Mouse (Mus musculus) MEL (cell line): Measurements from ENCODE around the gene Fam20b.

ENCODE experiments used
- BHLHE40 ChIP-seq: IDR thresholded peaks from 2 replicates; pipeline ENCODE4 v1.6.1; 2012; ENCODE audit warnings: low read depth, mild to moderate bottlenecking, inconsistent platforms, low read length, improper control_type of control experiment, borderline replicate concordance
- CTCF ChIP-seq, 3 experiments: IDR thresholded peaks in 2 of 3; conservative IDR thresholded peaks in 1 of 3; 2 replicates each; pipeline ENCODE4 v1.5.1; 2011 to 2012; ENCODE audit warnings: low read length in 3 of 3, low read depth in 2 of 3, mild to moderate bottlenecking in 2 of 3, improper control_type of control experiment in 1 of 3, inconsistent platforms in 1 of 3, mixed read lengths in 1 of 3, moderate library complexity in 1 of 3; ENCODE audit not compliant: control insufficient read depth in 1 of 3, insufficient read depth in 1 of 3, poor library complexity in 1 of 3, severe bottlenecking in 1 of 3
- EP300 ChIP-seq, 2 experiments: IDR thresholded peaks; 2 replicates each; pipeline ENCODE4 v1.6.1; 2011; ENCODE audit warnings: improper control_type of control experiment in 2 of 2, low read length in 2 of 2, low read depth in 1 of 2, mild to moderate bottlenecking in 1 of 2
- ETS1 ChIP-seq: IDR thresholded peaks from 2 replicates; pipeline ENCODE4 v1.6.1; 2012; ENCODE audit warnings: low read depth, mild to moderate bottlenecking, inconsistent platforms, low read length, improper control_type of control experiment, moderate library complexity
- GATA1 ChIP-seq: IDR thresholded peaks from 2 replicates; pipeline ENCODE4 v1.6.1; 2011; ENCODE audit warnings: low read depth, low read length, improper control_type of control experiment
- JUND ChIP-seq: IDR thresholded peaks from 2 replicates; pipeline ENCODE4 v1.6.1; 2011; ENCODE audit warnings: low read depth, mild to moderate bottlenecking, improper control_type of control experiment, low read length
- MAFK ChIP-seq: IDR thresholded peaks from 2 replicates; pipeline ENCODE4 v1.6.1; 2011; ENCODE audit warnings: low read depth, mild to moderate bottlenecking, low read length, improper control_type of control experiment, borderline replicate concordance
- MAX ChIP-seq: IDR thresholded peaks from 2 replicates; pipeline ENCODE4 v1.6.1; 2011; ENCODE audit warnings: low read length, improper control_type of control experiment
- MEF2A ChIP-seq: IDR thresholded peaks from 2 replicates; pipeline ENCODE4 v1.6.1; 2014; ENCODE audit warnings: low read depth, mild to moderate bottlenecking, inconsistent platforms, low read length, improper control_type of control experiment; ENCODE audit not compliant: poor library complexity, insufficient replicate concordance, severe bottlenecking; ENCODE audit errors: extremely low read depth
- MYB ChIP-seq: IDR thresholded peaks from 2 replicates; pipeline ENCODE4 v1.6.1; 2011; ENCODE audit warnings: mild to moderate bottlenecking, low read depth, low read length, improper control_type of control experiment
- POLR2A ChIP-seq, 2 experiments: IDR thresholded peaks; 2 replicates each; pipeline ENCODE4 v1.6.1; 2011 to 2012; ENCODE audit warnings: low read length in 2 of 2, mild to moderate bottlenecking in 2 of 2, control low read depth in 1 of 2, improper control_type of control experiment in 1 of 2, low read depth in 1 of 2, moderate library complexity in 1 of 2; ENCODE audit not compliant: control insufficient read depth in 1 of 2, insufficient read depth in 1 of 2, poor library complexity in 1 of 2
- POLR2AphosphoS5 ChIP-seq: IDR thresholded peaks from 2 replicates; pipeline ENCODE4 v1.6.1; 2012; ENCODE audit warnings: low read depth, borderline replicate concordance, mild to moderate bottlenecking, inconsistent platforms, low read length, moderate library complexity, mixed read lengths
- UBTF ChIP-seq: IDR thresholded peaks from 2 replicates; pipeline ENCODE4 v1.6.1; 2012; ENCODE audit warnings: low read depth, mild to moderate bottlenecking, inconsistent platforms, low read length, improper control_type of control experiment, moderate library complexity, borderline replicate concordance; ENCODE audit not compliant: insufficient read depth
- ZC3H11A ChIP-seq: IDR thresholded peaks from 2 replicates; pipeline ENCODE4 v1.6.1; 2012; ENCODE audit warnings: low read depth, mild to moderate bottlenecking, inconsistent platforms, low read length, improper control_type of control experiment

- TF ChIP-seq JUND (no peak), POLR2A (IDR thresholded peaks at IDR 0.05; ENCODE audit: control insufficient read depth in 1 of 2, insufficient read depth in 1 of 2, low read depth in 1 of 2, low read length in 2 of 2, poor library complexity in 1 of 2) (no peak), CTCF (IDR thresholded peaks at IDR 0.05 in 2 of 3, conservative IDR thresholded peaks at IDR 0.05 in 1 of 3; ENCODE audit: control insufficient read depth in 1 of 3, insufficient read depth in 1 of 3, low read depth in 2 of 3, low read length in 3 of 3, poor library complexity in 1 of 3, severe bottlenecking in 1 of 3) (peak; percentile 68 to 79 (median 76)), UBTF (no peak), BHLHE40 (no peak), MEF2A (no peak), ETS1 (no peak), EP300 (IDR thresholded peaks at IDR 0.05; ENCODE audit: low read depth in 1 of 2, low read length in 2 of 2) (no peak), MYB (no peak), GATA1 (no peak), MAFK (no peak), MAX (no peak), ZC3H11A (0 out of 2 replicates have a peak, but pooled peaks have one; percentile 10), POLR2AphosphoS5 (no peak)
Measured at GRCm38 (mm10) chr1:156730802-156731201, 11.9 kb upstream of the Fam20b start.
